Mouse (Mus musculus): ENCODE data around the gene Serpina1f. TPM values are rescaled to one million over a fixed set of nuclear protein-coding genes. Genes with fewer than 3 reads are reported as not detected.
"Not testable (repeated sequence)": the region's sequence is repeated elsewhere in the genome, so short reads cannot be mapped to it uniquely, and the experiment has no call there.

Gene Serpina1f
- polyA plus RNA-seq, 1 experiment from 2014 or later, result 0.06 TPM

- H3K27me3 ChIP-seq (ENCODE audit: control insufficient read depth, insufficient read depth, low read depth, low read length), result no peaks in the 10 kb centered on the region
- no peaks in the 10 kb centered on the region for H3K9me3 ChIP-seq (replicated peaks; ENCODE audit: control insufficient read depth, low read length)
- WGBS (ENCODE audit: insufficient replicate concordance), result 43% methylated on average over 2 of the region's 2 CpGs
- H3K9ac ChIP-seq (ENCODE audit: low read depth, low read length), result no peak overlapping the region
- H3K4me2 ChIP-seq (ENCODE audit: low read depth, low read length), result no peak overlapping the region
- ATAC-seq (ENCODE audit: low read depth), result no peak
- no peak overlapping the region for H3K27ac ChIP-seq (ENCODE audit: low read length)
- H3K4me1 ChIP-seq (ENCODE audit: control insufficient read depth, low read depth, low read length), result no peaks in the 10 kb centered on the region; the same call in none of the 2 replicates
- no peaks in the 10 kb centered on the region for H3K36me3 ChIP-seq (ENCODE audit: control insufficient read depth, insufficient read depth)
- no peak overlapping the region for H3K4me3 ChIP-seq (ENCODE audit: low read depth, low read length)
Measured at GRCm38 (mm10) chr12:103673179-103673578, 22.1 kb downstream of the Serpina1f start.

DNA sequence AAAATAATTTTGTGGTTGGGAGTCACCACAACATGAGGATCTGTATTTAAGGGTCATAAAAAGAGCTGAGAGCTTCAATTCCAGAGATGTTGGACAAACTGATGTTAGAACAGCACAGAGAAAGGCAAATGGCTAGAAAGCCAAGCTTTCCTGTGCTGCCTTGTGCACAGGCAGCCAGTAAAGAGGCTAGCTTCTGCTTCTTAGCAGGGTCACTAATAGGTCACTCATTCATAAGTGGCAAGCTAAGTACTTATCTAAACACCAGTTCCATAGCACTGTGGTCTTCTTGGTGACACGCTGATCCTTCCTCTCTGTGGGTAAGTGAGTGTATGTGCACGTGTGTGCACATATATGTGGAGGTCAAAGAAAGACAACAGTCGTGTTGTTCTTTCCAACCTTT lies 23.8 kb downstream of the Serpina1f start:
- no peak overlapping the region for H3K4me2 ChIP-seq (ENCODE audit: low read depth, low read length)
- H3K36me3 ChIP-seq (ENCODE audit: control insufficient read depth, insufficient read depth), result no peaks in the 10 kb centered on the region
- no peaks in the 10 kb centered on the region; the same call in none of the 2 replicates for H3K4me1 ChIP-seq (ENCODE audit: control insufficient read depth, low read depth, low read length)
- 44% methylated on average over 3 of the region's 3 CpGs for WGBS (ENCODE audit: insufficient replicate concordance)
- no peaks in the 10 kb centered on the region for H3K27me3 ChIP-seq (ENCODE audit: control insufficient read depth, insufficient read depth, low read depth, low read length)
- ATAC-seq (ENCODE audit: low read depth), result no peak
- no peaks in the 10 kb centered on the region for H3K9me3 ChIP-seq (replicated peaks; ENCODE audit: control insufficient read depth, low read length)
- H3K4me3 ChIP-seq (ENCODE audit: low read depth, low read length), result no peak overlapping the region
- no peak overlapping the region for H3K9ac ChIP-seq (ENCODE audit: low read depth, low read length)
- H3K27ac ChIP-seq (ENCODE audit: low read length), result no peak overlapping the region

- ATAC-seq (ENCODE audit: low read depth), result no peak
- Histone ChIP-seq H3K4me2 (ENCODE audit: low read depth, low read length) (no peak overlapping the region), H3K4me3 (ENCODE audit: low read depth, low read length) (no peak overlapping the region), H3K9ac (ENCODE audit: low read depth, low read length) (no peak overlapping the region), H3K9me3 (replicated peaks; ENCODE audit: control insufficient read depth, low read length) (no peaks in the 10 kb centered on the region), H3K4me1 (ENCODE audit: control insufficient read depth, low read depth, low read length) (no peaks in the 10 kb centered on the region; the same call in none of the 2 replicates), H3K27me3 (ENCODE audit: control insufficient read depth, insufficient read depth, low read depth, low read length) (no peaks in the 10 kb centered on the region), H3K36me3 (ENCODE audit: control insufficient read depth, insufficient read depth) (no peaks in the 10 kb centered on the region), H3K27ac (ENCODE audit: low read length) (no peak overlapping the region)
- 30% methylated on average over 2 of the region's 2 CpGs for WGBS (ENCODE audit: insufficient replicate concordance)
Measured at GRCm38 (mm10) chr12:103670964-103671363, 24.4 kb downstream of the Serpina1f start.

DNA sequence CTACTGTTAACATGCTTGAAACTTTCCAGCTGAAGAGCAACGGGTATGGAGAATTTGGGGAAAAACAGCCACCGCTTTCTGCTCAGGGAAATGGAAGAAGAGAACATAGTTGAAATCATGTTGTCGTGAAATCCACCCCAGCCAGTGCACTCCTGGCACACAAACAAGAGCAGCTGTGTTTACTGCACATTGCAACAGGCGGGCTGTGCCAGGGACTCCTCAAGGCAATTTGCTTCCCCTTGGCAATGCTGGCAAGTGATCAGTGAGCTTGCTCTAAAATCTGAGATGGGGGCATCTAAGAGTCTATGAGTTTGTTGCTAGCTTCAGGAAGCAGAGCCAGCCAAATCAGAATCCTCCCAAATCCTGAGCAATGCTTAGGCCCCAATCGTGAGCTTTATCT lies 25.0 kb downstream of the Serpina1f start:
- no peaks in the 10 kb centered on the region for H3K9me3 ChIP-seq (replicated peaks; ENCODE audit: control insufficient read depth, low read length)
- no peaks in the 10 kb centered on the region; the same call in none of the 2 replicates for H3K4me1 ChIP-seq (ENCODE audit: control insufficient read depth, low read depth, low read length)
- no peak overlapping the region for H3K9ac ChIP-seq (ENCODE audit: low read depth, low read length)
- H3K36me3 ChIP-seq (ENCODE audit: control insufficient read depth, insufficient read depth), result no peaks in the 10 kb centered on the region
- no peak overlapping the region for H3K27ac ChIP-seq (ENCODE audit: low read length)
- no peak for ATAC-seq (ENCODE audit: low read depth)
- 54% methylated on average over 5 of the region's 5 CpGs for WGBS (ENCODE audit: insufficient replicate concordance)
- no peaks in the 10 kb centered on the region for H3K27me3 ChIP-seq (ENCODE audit: control insufficient read depth, insufficient read depth, low read depth, low read length)
- no peak overlapping the region for H3K4me3 ChIP-seq (ENCODE audit: low read depth, low read length)
- H3K4me2 ChIP-seq (ENCODE audit: low read depth, low read length), result no peak overlapping the region

DNA sequence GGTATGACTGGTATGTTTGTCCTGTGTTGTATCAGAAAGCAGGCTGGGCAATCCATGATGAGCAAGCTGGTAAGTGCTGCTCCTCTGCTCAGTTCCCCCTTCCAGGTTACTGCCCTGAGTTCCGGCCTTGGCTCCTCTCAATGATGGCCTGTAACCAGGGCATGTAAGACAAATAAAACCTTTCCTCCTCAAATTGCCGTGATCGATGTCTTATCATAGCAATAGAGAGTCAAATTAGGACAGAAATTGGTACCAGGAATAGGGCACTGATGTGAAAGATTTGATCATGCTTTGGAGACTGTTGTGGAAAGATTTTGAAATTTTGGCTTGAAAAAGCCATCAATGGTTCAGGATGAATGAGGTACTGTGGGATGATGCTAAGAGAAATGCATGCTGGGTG lies 30.0 kb downstream of the Serpina1f start:
- no peak overlapping the region for H3K4me2 ChIP-seq (ENCODE audit: low read depth, low read length)
- H3K4me3 ChIP-seq (ENCODE audit: low read depth, low read length), result no peak overlapping the region
- 59% methylated on average over 3 of the region's 3 CpGs for WGBS (ENCODE audit: insufficient replicate concordance)
- H3K27ac ChIP-seq (ENCODE audit: low read length), result no peak overlapping the region
- H3K27me3 ChIP-seq (ENCODE audit: control insufficient read depth, insufficient read depth, low read depth, low read length), result no peaks in the 10 kb centered on the region
- H3K4me1 ChIP-seq (ENCODE audit: control insufficient read depth, low read depth, low read length), result no peaks in the 10 kb centered on the region; the same call in 1 of the 2 replicates
- no peak for ATAC-seq (ENCODE audit: low read depth)
- H3K36me3 ChIP-seq (ENCODE audit: control insufficient read depth, insufficient read depth), result no peaks in the 10 kb centered on the region
- no peak overlapping the region for H3K9ac ChIP-seq (ENCODE audit: low read depth, low read length)
- no peaks in the 10 kb centered on the region for H3K9me3 ChIP-seq (replicated peaks; ENCODE audit: control insufficient read depth, low read length)

DNA sequence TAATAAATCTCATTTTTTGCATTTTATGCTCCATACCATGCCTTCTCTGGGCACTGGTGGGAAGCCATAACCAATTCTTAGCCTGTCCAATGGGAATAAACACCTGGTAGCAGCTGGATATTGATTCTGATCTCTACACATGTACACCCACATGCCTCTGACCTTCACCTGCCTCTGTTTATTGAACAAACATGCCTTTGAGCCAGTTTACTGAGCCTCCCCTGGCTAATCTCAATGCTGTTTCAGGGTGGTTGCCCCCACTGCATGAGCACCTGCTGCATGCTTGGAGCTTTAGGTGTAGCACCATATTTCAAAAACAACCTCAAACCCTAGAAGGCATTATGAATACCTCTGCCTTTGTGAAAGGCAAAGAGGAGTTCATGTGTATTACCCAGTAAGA lies 33.3 kb downstream of the Serpina1f start:
- H3K27ac ChIP-seq (ENCODE audit: low read length); H3K4me2 ChIP-seq (ENCODE audit: low read depth, low read length); H3K4me1 ChIP-seq (ENCODE audit: control insufficient read depth, low read depth, low read length); H3K4me3 ChIP-seq (ENCODE audit: low read depth, low read length); H3K9ac ChIP-seq (ENCODE audit: low read depth, low read length); H3K9me3 ChIP-seq (replicated peaks; ENCODE audit: control insufficient read depth, low read length); H3K27me3 ChIP-seq (ENCODE audit: control insufficient read depth, insufficient read depth, low read depth, low read length); H3K36me3 ChIP-seq (ENCODE audit: control insufficient read depth, insufficient read depth): not testable (repeated sequence)
- peak; percentile 71 for ATAC-seq (ENCODE audit: low read depth)

DNA sequence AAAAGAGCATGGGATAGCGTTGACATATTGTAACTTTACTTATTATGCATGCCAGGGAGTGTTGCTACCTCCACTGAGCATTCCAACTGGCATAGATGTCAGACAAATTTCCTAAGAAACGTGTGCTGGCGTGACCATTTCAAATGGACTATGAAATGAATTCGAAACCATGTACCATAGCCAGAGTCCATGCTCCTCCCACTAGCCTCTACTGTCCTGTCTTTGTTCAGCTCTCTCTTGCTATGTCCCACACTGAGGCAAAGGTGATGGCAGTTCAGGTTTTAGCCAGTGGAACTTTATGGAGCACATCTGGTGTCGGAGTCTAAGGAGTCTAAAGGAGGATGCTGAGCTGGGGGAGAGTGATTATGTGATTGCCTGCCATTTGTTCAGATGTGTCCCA lies 35.3 kb downstream of the Serpina1f start:
- 54% methylated on average over 5 of the region's 5 CpGs for WGBS (ENCODE audit: insufficient replicate concordance)
- Histone ChIP-seq H3K4me1 (ENCODE audit: control insufficient read depth, low read depth, low read length) (no peaks in the 10 kb centered on the region; the same call in none of the 2 replicates), H3K27ac (ENCODE audit: low read length) (no peak overlapping the region), H3K4me2 (ENCODE audit: low read depth, low read length) (no peak overlapping the region), H3K9me3 (replicated peaks; ENCODE audit: control insufficient read depth, low read length) (no peaks in the 10 kb centered on the region), H3K27me3 (ENCODE audit: control insufficient read depth, insufficient read depth, low read depth, low read length) (no peaks in the 10 kb centered on the region), H3K4me3 (ENCODE audit: low read depth, low read length) (no peak overlapping the region), H3K36me3 (ENCODE audit: control insufficient read depth, insufficient read depth) (no peaks in the 10 kb centered on the region), H3K9ac (ENCODE audit: low read depth, low read length) (no peak overlapping the region)
- ATAC-seq (ENCODE audit: low read depth), result no peak

DNA sequence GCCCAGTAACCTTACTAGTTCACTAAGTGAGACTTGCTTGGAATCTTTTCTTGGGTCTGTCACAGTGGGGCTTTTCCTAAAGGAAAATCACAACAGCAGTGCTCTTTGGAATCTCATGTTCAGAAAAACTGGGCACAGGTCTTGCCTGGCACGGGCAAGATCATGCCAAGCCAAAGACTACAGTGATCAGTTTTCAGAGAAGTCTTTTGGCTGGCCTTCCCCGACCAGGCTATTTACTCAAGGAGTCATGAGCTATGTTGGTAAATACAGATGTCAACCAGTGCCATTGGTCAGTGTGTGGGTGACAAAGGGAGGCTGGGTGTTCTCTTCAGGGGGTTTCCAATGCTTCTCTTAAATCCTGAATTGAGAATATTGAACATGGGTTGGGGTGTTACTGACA lies 36.2 kb downstream of the Serpina1f start:
- Histone ChIP-seq H3K9me3 (replicated peaks; ENCODE audit: control insufficient read depth, low read length) (no peaks in the 10 kb centered on the region), H3K27me3 (ENCODE audit: control insufficient read depth, insufficient read depth, low read depth, low read length) (no peaks in the 10 kb centered on the region), H3K4me3 (ENCODE audit: low read depth, low read length) (no peak overlapping the region), H3K4me2 (ENCODE audit: low read depth, low read length) (no peak overlapping the region), H3K36me3 (ENCODE audit: control insufficient read depth, insufficient read depth) (no peaks in the 10 kb centered on the region), H3K9ac (ENCODE audit: low read depth, low read length) (no peak overlapping the region), H3K4me1 (ENCODE audit: control insufficient read depth, low read depth, low read length) (no peaks in the 10 kb centered on the region; the same call in none of the 2 replicates), H3K27ac (ENCODE audit: low read length) (no peak overlapping the region)
- WGBS (ENCODE audit: insufficient replicate concordance), result 38% methylated on average over 2 of the region's 2 CpGs
- no peak for ATAC-seq (ENCODE audit: low read depth)

GRCm38 (mm10) chr12:103657991-103658390 lies 37.3 kb downstream of the Serpina1f start:
- no peak overlapping the region for H3K4me2 ChIP-seq (ENCODE audit: low read depth, low read length)
- no peaks in the 10 kb centered on the region for H3K27me3 ChIP-seq (ENCODE audit: control insufficient read depth, insufficient read depth, low read depth, low read length)
- no peaks in the 10 kb centered on the region for H3K36me3 ChIP-seq (ENCODE audit: control insufficient read depth, insufficient read depth)
- 47% methylated on average over 10 of the region's 10 CpGs for WGBS (ENCODE audit: insufficient replicate concordance)
- no peak overlapping the region for H3K9ac ChIP-seq (ENCODE audit: low read depth, low read length)
- H3K4me1 ChIP-seq (ENCODE audit: control insufficient read depth, low read depth, low read length), result no peaks in the 10 kb centered on the region; the same call in none of the 2 replicates
- ATAC-seq (ENCODE audit: low read depth), result no peak
- H3K9me3 ChIP-seq (replicated peaks; ENCODE audit: control insufficient read depth, low read length), result no peaks in the 10 kb centered on the region
- peak overlapping the region; percentile 14; the same call in 1 of the 2 replicates for H3K27ac ChIP-seq (ENCODE audit: low read length)
- no peak overlapping the region for H3K4me3 ChIP-seq (ENCODE audit: low read depth, low read length)

All from liver, embryonic 16.5 days (tissue).